Mouse (Mus musculus): Measurements from ENCODE around the gene Zfp408.

- TF ChIP-seq POLR2A (IDR thresholded peaks at IDR 0.05; ENCODE audit: low read depth, low read length): no peak
- TF ChIP-seq CTCF (conservative IDR thresholded peaks at IDR 0.05; ENCODE audit: insufficient read depth, insufficient read length, low read depth, low read length): no peak
These were observed 39.9 kb upstream of the Zfp408 start for GRCm38 (mm10) chr2:91689452-91689851.
